Mouse (Mus musculus): ENCODE measurements around the gene Ier5l.

Gene Ier5l

DNA sequence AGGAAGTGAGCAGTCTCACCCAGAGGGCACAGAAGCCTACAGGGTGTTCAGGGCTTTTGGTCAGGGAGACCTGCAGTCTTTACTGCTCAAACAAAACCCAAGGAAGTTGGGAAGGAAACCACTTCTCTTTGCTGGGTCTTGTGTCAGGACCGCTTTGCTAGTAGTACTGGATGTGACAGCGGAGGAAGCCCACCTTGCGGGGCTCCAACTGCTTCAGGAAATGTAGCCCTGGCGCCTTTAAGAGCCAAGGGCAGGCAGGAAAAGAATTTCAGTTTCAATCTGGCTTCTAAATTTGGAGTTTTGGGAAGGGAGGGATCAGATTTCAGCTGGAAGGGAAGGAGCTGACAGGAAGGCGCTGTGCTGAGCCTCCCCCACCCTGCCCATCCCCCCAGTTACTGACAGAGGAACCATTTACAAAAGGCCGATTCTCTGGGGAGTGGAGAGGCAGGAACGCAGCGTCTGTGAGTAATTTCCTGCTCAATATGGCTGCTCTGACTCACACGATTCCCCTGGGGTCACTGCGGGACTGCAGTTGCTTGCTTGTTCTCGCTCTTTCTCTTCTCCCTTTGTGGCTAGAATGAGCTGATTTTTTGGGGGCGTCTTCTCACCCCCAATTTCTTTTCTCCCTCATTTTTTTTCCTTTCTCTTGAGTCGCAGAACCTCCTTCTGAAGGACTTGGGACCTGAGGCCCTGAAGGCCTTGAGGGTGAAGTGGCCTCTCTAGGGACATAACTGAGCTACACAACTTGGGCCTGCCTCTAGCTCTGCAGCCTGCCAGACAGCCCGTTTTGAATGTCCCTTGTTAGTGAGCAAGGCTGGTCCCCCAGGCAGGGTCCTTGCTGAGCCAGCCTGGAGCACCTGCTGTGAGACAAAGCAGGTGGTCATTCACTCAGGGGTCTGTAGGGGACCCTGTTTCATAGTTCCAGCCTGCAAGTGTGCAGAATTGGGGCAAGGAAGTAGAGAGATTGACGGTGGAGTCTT lies 32.2 kb downstream of the Ier5l start:
- peak; percentile 98 for DNase-seq (ENCODE audit: low read depth, low spot score)

- peak; percentile 93 for DNase-seq (ENCODE audit: low read depth, low spot score)
Measured at GRCm38 (mm10) chr2:30440701-30441517, 33.1 kb downstream of the Ier5l start.

DNA sequence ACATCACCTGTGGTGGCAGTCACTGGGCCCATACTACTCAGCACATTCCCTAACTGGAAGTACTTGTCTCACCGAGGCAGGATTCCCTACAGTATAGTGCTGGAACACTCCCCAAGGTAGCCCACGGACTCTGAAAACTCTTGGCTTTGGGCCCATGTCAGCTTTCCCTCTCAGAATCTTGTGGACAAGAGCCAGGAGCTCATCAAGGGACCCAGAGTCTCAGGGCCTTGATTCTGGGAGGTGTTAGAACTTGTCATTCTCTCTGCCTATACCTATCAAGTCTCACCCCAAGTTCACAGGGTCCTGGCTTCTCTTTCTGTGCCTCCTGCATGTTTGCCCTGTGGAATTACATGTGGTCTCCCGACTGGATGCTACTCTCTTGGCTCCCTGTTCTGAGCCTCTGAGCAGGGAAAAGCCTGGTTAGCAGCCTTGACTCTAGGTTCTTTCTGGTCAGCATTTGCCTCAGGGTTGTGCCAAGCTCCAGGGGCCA lies 33.8 kb downstream of the Ier5l start:
- no peak for DNase-seq (ENCODE audit: low read depth, low spot score)

GRCm38 (mm10) chr2:30439631-30440030 lies 34.4 kb downstream of the Ier5l start:
- no peak for DNase-seq (ENCODE audit: low read depth, low spot score)

DNA sequence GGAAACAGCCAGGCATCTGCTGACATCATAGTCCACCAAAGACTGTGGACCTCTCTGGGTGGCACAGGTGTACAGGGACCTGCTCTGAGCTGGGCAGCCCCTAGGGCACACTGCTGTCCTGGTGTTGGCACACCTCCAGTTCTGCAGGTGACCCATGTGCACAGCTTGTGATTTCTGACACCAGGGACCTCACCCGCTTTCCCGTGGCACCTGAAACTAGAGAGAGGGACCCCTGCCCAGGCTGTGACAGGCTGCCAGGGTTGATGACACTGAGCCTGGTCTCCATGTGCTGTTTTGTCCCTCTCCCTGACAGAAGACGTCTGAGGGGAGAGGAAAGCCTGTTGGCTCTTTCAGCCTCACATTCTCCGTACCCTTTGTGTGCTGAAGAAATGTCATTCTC lies 36.2 kb downstream of the Ier5l start:
- DNase-seq (ENCODE audit: low read depth, low spot score), result no peak

- DNase-seq (ENCODE audit: low read depth, low spot score), result no peak
Measured at GRCm38 (mm10) chr2:30436809-30437208, 37.2 kb downstream of the Ier5l start.

DNA sequence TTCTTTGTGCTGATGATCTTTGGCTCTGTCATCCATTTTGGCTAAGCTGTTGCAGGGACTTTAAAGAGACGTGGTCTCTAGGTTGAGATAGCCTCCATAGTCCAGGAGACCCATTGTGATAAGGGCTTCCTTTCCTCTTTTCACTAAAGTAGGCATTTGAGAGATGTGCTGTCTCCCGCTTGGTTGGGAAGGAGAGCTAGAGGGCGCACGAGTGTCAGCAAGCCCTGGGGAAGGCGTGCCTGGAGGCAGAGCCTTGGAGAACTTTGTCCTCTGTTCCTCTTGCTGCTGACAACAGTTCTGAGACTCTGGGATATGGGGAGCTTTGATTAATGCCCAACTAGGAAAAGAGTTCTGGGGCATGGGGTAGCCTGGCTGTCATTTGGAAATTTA lies 37.9 kb downstream of the Ier5l start:
- peak; percentile 69 for DNase-seq (ENCODE audit: low read depth, low spot score)

GRCm38 (mm10) chr2:30435326-30436155 lies 38.5 kb downstream of the Ier5l start:
- DNase-seq (ENCODE audit: low read depth, low spot score), result peak; percentile 72

DNA sequence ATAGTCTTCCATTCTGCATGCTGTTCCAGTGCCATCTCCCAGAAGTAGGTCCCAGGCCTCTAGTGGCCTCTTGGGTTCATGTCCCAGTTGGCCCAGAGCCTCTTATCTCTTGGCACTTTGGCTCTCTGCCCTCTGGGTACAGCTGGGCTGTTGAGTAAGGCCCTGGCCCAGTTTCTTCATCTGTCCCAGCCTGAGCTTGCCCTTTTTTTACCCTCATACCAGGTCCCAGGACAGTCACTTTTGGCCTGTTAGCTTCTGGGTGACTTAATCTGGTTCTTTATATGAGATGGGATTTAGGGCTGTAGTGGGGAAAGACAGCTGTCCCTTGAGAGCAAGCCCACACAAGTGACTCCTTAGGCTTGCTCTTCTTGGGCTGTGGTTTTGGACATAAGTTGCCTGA lies 44.9 kb downstream of the Ier5l start:
- no peak for DNase-seq (ENCODE audit: low read depth, low spot score)

All from R1 (cell line).